Mouse (Mus musculus): Measurements from ENCODE around the gene Brk1. TPM values are rescaled to one million over a fixed set of nuclear protein-coding genes. Genes with fewer than 3 reads are reported as not detected.

Gene Brk1
- total and polyA plus RNA-seq, 2 experiments from 2014 or later: 210 to 284 TPM

DNA sequence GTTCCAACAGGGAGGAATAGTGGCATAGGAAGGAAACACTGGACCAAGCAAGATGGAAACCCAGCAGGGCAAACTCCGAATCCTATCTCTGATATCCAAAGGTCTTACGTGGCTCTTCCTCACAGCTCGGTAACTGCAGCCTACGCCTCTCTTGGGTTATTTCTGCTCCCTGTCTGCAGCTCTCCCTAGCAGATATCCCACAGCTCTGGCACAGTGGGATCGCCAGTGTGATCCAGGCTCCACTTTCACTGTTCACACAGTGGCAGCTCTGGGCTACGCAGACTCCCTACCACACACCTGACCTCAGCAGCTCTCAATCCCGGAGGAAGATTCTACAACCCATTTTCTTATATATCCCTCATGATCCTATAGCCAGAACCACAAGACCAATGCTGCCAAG lies 9.6 kb downstream of the Brk1 start:
- 99% methylated on average over 7 of the region's 7 CpGs for WGBS
- Histone ChIP-seq H3K36me3 (ENCODE audit: insufficient read depth, low read length) (peaks cover 33% of the 10 kb centered on the region), H3K4me3 (ENCODE audit: low read depth, low read length) (no peak overlapping the region), H3K27me3 (ENCODE audit: insufficient read depth, low read length) (no peaks in the 10 kb centered on the region), H3K9ac (replicated peaks; ENCODE audit: low read length, poor library complexity, severe bottlenecking) (no peak overlapping the region), H3K4me2 (ENCODE audit: low read depth, low read length, poor library complexity, severe bottlenecking) (no peak overlapping the region), H3K9me3 (ENCODE audit: low read length) (no peaks in the 10 kb centered on the region), H3K4me1 (ENCODE audit: insufficient read depth, low read length) (no peaks in the 10 kb centered on the region), H3K27ac (ENCODE audit: low read depth, low read length) (no peak overlapping the region)
- no peak for DNase-seq (ENCODE audit: low spot score)
- no peak for ATAC-seq (ENCODE audit: low FRiP score)
- TF ChIP-seq CTCF (IDR thresholded peaks at IDR 0.05): no peak

DNA sequence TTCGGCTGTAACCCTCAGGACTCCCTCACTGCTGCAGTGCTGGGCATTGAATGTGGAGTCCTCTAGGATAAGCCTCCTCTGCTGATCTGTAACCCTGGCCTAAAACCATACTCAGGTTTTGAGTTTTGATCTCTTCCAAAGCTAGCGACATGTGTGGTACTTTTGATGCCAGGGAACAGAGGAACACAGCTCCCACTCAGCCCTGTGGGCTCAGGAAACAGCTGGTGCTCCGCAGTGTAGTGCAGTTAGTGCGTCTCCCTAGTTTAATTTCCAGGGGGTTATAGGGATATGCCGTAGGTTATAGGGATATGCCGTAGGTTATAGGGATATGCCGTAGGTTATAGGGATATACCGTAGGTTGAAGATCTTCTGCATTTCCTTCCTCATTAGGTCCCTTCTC lies 10.4 kb downstream of the Brk1 start:
- no peak overlapping the region for H3K27ac ChIP-seq (ENCODE audit: low read depth, low read length)
- no peak overlapping the region for H3K4me3 ChIP-seq (ENCODE audit: low read depth, low read length)
- H3K9me3 ChIP-seq (ENCODE audit: low read length): no peaks in the 10 kb centered on the region
- no peak for TF ChIP-seq CTCF (IDR thresholded peaks at IDR 0.05)
- H3K36me3 ChIP-seq (ENCODE audit: insufficient read depth, low read length): peaks cover 33% of the 10 kb centered on the region
- H3K27me3 ChIP-seq (ENCODE audit: insufficient read depth, low read length): no peaks in the 10 kb centered on the region
- no peak overlapping the region for H3K4me2 ChIP-seq (ENCODE audit: low read depth, low read length, poor library complexity, severe bottlenecking)
- H3K9ac ChIP-seq (replicated peaks; ENCODE audit: low read length, poor library complexity, severe bottlenecking): no peak overlapping the region
- no peaks in the 10 kb centered on the region for H3K4me1 ChIP-seq (ENCODE audit: insufficient read depth, low read length)
- ATAC-seq (ENCODE audit: low FRiP score) (no peak), DNase-seq (ENCODE audit: low spot score) (no peak)
- 97% methylated on average over 8 of the region's 8 CpGs for WGBS

DNA sequence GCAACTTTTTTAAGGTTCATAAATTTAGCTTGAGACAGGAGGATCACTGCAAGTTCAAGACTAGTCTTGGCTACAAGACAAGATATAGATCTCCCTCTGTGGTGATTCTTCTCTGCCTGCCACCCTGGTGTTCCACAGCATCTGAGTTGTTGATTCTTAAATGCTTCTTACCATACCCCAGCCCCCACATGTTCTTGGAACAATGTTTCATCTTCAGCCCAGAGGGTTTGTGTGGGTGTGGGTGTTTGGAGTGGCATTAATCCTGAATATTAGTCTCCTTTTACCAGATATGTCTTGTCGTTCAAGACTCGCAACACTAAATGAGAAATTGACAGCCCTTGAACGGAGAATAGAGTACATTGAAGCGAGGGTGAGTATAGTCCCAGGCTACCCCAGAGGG lies 10.9 kb downstream of the Brk1 start:
- WGBS: 94% methylated on average over 4 of the region's 4 CpGs
- DNase-seq (ENCODE audit: low spot score) (no peak), ATAC-seq (ENCODE audit: low FRiP score) (no peak)
- no peaks in the 10 kb centered on the region for H3K9me3 ChIP-seq (ENCODE audit: low read length)
- no peak overlapping the region for H3K4me2 ChIP-seq (ENCODE audit: low read depth, low read length, poor library complexity, severe bottlenecking)
- H3K4me3 ChIP-seq (ENCODE audit: low read depth, low read length): no peak overlapping the region
- no peaks in the 10 kb centered on the region for H3K4me1 ChIP-seq (ENCODE audit: insufficient read depth, low read length)
- H3K27ac ChIP-seq (ENCODE audit: low read depth, low read length): no peak overlapping the region
- no peak for TF ChIP-seq CTCF (IDR thresholded peaks at IDR 0.05)
- H3K27me3 ChIP-seq (ENCODE audit: insufficient read depth, low read length): no peaks in the 10 kb centered on the region
- no peak overlapping the region for H3K9ac ChIP-seq (replicated peaks; ENCODE audit: low read length, poor library complexity, severe bottlenecking)
- peaks cover 33% of the 10 kb centered on the region for H3K36me3 ChIP-seq (ENCODE audit: insufficient read depth, low read length)

DNA sequence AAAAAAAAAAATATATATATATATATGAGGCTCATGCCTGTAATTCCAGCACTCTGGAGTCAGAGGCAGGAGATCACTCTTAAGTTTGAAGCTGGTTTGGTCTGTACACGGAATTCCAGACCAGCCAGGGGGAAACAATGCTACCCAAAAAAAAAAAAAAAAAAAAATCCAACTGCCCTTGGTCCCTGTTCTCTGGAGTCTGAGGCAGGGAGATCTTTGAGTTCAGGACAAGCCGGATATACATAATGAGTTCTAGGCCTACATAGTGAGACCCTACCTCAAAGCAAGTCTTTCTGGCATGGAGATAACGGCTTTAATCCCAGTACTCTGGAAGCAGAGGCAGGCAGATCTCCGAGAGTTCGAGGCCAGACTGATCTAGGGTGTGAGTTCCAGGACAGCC lies 18.8 kb downstream of the Brk1 start:
- 69% methylated on average over 5 of the region's 5 CpGs for WGBS
- ATAC-seq (ENCODE audit: low FRiP score): no peak
- H3K4me3 ChIP-seq (ENCODE audit: low read depth, low read length): peak overlapping the region; percentile 69
- H3K4me2 ChIP-seq (ENCODE audit: low read depth, low read length, poor library complexity, severe bottlenecking): peak overlapping the region; percentile 75
- no peaks in the 10 kb centered on the region for H3K9me3 ChIP-seq (ENCODE audit: low read length)
- no peak overlapping the region for H3K27ac ChIP-seq (ENCODE audit: low read depth, low read length)
- H3K27me3 ChIP-seq (ENCODE audit: insufficient read depth, low read length): no peaks in the 10 kb centered on the region
- no peak for DNase-seq (ENCODE audit: low spot score)
- H3K9ac ChIP-seq (replicated peaks; ENCODE audit: low read length, poor library complexity, severe bottlenecking): no peak overlapping the region
- no peaks in the 10 kb centered on the region for H3K36me3 ChIP-seq (ENCODE audit: insufficient read depth, low read length)
- H3K4me1 ChIP-seq (ENCODE audit: insufficient read depth, low read length): peaks cover 5% of the 10 kb centered on the region; the same call in 1 of the 2 replicates
- TF ChIP-seq CTCF (IDR thresholded peaks at IDR 0.05): no peak

DNA sequence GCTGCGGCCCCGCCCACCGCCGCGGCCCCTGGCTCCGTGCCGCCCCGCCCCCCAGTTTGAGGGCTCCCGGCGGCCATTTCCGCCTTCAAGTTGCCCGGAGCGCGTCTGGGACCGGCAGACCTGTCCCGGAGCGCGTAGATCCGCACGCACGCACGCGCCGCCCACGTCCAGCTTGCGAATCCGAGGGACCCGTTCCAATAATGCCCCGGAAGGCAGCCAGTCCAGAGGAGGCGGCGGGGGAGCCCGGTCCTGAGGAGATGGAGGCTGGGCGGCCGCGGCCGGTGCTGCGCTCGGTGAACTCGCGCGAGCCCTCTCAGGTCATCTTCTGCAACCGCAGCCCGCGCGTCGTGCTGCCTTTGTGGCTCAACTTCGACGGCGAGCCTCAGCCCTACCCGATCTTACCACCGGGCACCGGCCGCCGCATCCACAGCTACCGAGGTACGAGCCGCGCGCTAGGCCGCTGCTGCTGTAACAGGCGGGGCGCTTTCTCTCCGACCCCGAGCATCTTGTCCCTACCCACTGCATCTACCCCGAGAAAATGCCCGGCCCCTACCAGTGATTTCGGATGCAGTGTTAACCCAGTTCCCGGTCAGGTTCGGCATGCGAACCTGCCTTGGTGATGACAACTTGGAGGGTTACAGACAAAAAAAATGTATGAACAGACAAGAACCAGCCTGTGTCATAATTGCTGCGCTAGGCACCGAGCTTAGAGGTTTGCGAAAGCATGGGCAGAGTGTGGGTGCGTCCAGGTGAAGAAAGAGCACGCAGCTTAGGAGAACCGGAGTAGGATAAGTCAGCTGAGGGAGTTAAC lies 19.6 kb downstream of the Brk1 start, which contains the start of gene Vhl:
Gene Vhl, plus strand, starts transcription at position 19 of the 811 bp plus-strand sequence.
- WGBS: under 1% methylated on average over 66 of the region's 76 CpGs
- Histone ChIP-seq H3K4me2 (ENCODE audit: low read depth, low read length, poor library complexity, severe bottlenecking) (peak within 1 kb of the TSS; percentile 75), H3K36me3 (ENCODE audit: insufficient read depth, low read length) (peaks cover 3% of the 10 kb centered on the region; the same call in 1 of the 2 replicates), H3K9me3 (ENCODE audit: low read length) (no peaks in the 10 kb centered on the region), H3K4me3 (ENCODE audit: low read depth, low read length) (peak within 1 kb of the TSS; percentile 69), H3K27me3 (ENCODE audit: insufficient read depth, low read length) (no peaks in the 10 kb centered on the region), H3K4me1 (ENCODE audit: insufficient read depth, low read length) (peaks cover 5% of the 10 kb centered on the region; the same call in 1 of the 2 replicates), H3K9ac (replicated peaks; ENCODE audit: low read length, poor library complexity, severe bottlenecking) (peak within 1 kb of the TSS; percentile 86), H3K27ac (ENCODE audit: low read depth, low read length) (peak within 1 kb of the TSS; percentile 86)
- ATAC-seq (ENCODE audit: low FRiP score) (peak; percentile 87), DNase-seq (ENCODE audit: low spot score) (peak; percentile 85)
- TF ChIP-seq CTCF (IDR thresholded peaks at IDR 0.05): peak; percentile 33

All from midbrain, postnatal 0 days (tissue).